Mouse (Mus musculus) intestine, embryonic 15.5 days (tissue): ENCODE measurements around the gene Pagr1b. TPM values are rescaled to one million over a fixed set of nuclear protein-coding genes. Genes with fewer than 3 reads are reported as not detected.

ENCODE experiments used
- ATAC-seq: fragments of 200-750 bp; cut with Nextera tagmentation; 2 replicates; pipeline ENCODE4 v1.8.0; 2017; ENCODE audit warnings: moderate TSS enrichment, moderate library complexity
- H3K27ac ChIP-seq: fragments of 300-500 bp; sonication (generic); 2 replicates; pipeline ENCODE4 v1.5.1; 2015; ENCODE audit warnings: mild to moderate bottlenecking, inconsistent platforms
- H3K27me3 ChIP-seq: fragments of 300-500 bp; sonication (generic); replicated peaks from 2 replicates; pipeline ENCODE4 v1.6.1; 2015; ENCODE audit warnings: inconsistent platforms
- H3K36me3 ChIP-seq: fragments of 300-500 bp; sonication (generic); 2 replicates; pipeline ENCODE4 v1.6.1; 2015; ENCODE audit warnings: inconsistent platforms
- H3K4me1 ChIP-seq: fragments of 300-500 bp; sonication (generic); replicated peaks from 2 replicates; pipeline ENCODE4 v1.6.1; 2015; ENCODE audit warnings: inconsistent platforms
- H3K4me2 ChIP-seq: fragments of 300-500 bp; sonication (generic); replicated peaks from 2 replicates; pipeline ENCODE4 v1.6.1; 2015; ENCODE audit warnings: mild to moderate bottlenecking, inconsistent platforms
- H3K4me3 ChIP-seq: fragments of 300-500 bp; sonication (generic); replicated peaks from 2 replicates; pipeline ENCODE4 v1.5.1; 2015; ENCODE audit warnings: inconsistent platforms
- H3K9ac ChIP-seq: fragments of 300-500 bp; sonication (generic); 2 replicates; pipeline ENCODE4 v1.6.1; 2015; ENCODE audit warnings: inconsistent platforms
- H3K9me3 ChIP-seq: fragments of 300-500 bp; sonication (generic); 2 replicates; pipeline ENCODE4 v1.6.1; 2016; ENCODE audit warnings: inconsistent platforms
- WGBS: fragments of 180-500 bp; shearing (Covaris S2); methylation state at CpG from one replicate; pipeline ENCODE4 v1.1.7; 2015; 5-methylcytosine and 5-hydroxymethylcytosine counted together
- polyA plus RNA-seq: library from polyadenylated mRNA; unstranded; fragments of >200 nt; fragmentation: Nextera tagmentation; extraction: Ambion mirVana; gene quantifications from 2 replicates; pipeline ENCODE4 v1.2.1, GENCODE M21; 2015

Pagr1b gene
- polyA plus RNA-seq, 1 experiment from 2014 or later = 1.5 TPM

DNA sequence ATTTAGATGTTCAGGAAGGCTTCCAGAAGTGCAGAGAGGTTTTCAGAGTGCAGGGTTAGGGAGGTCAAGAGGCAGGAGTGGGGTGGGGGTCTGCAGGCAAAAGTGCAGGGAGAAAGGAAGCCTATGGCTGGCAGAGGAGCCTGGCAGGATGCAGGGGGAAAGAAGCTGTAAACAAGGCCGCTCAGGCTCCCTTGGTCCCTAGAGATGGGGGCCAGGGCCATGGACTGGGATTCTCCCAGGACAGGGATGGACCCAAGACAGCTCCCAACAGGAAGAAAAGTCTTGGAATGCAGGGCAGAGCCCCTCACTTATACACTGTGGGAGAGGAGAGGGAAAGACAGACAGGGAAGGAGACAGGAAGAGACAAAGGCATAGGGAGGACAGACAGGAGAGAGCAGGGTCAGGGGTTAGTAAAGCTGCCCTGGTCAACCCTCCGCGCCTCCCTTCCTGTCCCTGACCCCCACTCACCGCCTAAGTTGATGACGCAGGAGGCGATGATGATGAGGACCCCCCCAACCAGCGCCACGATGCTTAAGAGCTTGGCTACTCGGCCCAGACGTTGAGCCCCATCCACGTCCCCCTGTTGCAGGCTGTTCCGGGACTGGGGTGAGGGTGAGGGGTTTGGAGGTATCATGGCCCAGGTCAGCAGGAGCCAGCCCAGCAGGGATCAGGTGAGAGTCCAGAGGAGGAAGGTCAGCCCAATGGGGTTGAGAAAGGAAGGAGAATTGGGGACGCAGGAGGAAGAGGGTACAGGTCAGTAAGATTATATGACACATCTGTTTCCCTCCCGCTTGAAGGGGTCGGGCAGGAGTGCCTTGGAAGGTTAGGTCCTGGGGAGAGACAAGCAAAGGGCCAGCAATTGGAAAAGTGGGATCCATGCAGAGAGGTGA is 2.4 kb upstream of the Pagr1b start:
- H3K9ac ChIP-seq = peak overlapping the region; percentile 58
- WGBS = 70% methylated on average over 15 of the region's 15 CpGs
- peak overlapping the region; percentile 98 for H3K27ac ChIP-seq
- H3K27me3 ChIP-seq = no peaks in the 10 kb centered on the region
- H3K36me3 ChIP-seq = peaks cover 17% of the 10 kb centered on the region
- H3K9me3 ChIP-seq = no peaks in the 10 kb centered on the region
- H3K4me2 ChIP-seq = peak overlapping the region; percentile 87
- no peak for ATAC-seq
- H3K4me3 ChIP-seq = no peak overlapping the region
- peaks cover 77% of the 10 kb centered on the region for H3K4me1 ChIP-seq

DNA sequence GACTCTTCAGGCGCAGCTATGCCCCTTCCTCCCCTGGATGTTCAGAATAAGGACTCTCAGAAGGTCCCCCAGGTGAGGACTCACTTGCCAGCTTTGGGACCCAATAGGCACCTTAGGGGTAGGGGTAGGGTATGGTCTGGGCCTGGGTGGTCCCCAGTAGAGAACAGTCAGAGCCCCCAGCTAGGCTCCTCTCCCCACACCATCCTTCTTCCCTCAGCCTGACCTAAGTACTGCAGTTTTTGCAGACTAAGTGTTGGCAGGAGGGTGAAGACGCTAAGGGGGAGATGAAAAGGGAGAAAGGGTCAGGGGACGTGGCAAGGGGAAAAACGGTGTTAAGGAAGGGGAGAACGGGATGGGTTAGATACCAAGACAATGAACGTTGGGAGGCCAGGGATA is 1.7 kb upstream of the Pagr1b start:
- 0 out of 2 replicates have a peak overlapping the region, but pooled peaks have one; percentile 1 for H3K4me3 ChIP-seq
- H3K27ac ChIP-seq = peak overlapping the region; percentile 98
- H3K36me3 ChIP-seq = peaks cover 11% of the 10 kb centered on the region; the same call in 1 of the 2 replicates
- no peak for ATAC-seq
- peaks cover 74% of the 10 kb centered on the region for H3K4me1 ChIP-seq
- no peaks in the 10 kb centered on the region for H3K9me3 ChIP-seq
- no peaks in the 10 kb centered on the region for H3K27me3 ChIP-seq
- WGBS = 41% methylated on average over 6 of the region's 6 CpGs
- H3K4me2 ChIP-seq = peak overlapping the region; percentile 87
- peak overlapping the region; percentile 23 for H3K9ac ChIP-seq

DNA sequence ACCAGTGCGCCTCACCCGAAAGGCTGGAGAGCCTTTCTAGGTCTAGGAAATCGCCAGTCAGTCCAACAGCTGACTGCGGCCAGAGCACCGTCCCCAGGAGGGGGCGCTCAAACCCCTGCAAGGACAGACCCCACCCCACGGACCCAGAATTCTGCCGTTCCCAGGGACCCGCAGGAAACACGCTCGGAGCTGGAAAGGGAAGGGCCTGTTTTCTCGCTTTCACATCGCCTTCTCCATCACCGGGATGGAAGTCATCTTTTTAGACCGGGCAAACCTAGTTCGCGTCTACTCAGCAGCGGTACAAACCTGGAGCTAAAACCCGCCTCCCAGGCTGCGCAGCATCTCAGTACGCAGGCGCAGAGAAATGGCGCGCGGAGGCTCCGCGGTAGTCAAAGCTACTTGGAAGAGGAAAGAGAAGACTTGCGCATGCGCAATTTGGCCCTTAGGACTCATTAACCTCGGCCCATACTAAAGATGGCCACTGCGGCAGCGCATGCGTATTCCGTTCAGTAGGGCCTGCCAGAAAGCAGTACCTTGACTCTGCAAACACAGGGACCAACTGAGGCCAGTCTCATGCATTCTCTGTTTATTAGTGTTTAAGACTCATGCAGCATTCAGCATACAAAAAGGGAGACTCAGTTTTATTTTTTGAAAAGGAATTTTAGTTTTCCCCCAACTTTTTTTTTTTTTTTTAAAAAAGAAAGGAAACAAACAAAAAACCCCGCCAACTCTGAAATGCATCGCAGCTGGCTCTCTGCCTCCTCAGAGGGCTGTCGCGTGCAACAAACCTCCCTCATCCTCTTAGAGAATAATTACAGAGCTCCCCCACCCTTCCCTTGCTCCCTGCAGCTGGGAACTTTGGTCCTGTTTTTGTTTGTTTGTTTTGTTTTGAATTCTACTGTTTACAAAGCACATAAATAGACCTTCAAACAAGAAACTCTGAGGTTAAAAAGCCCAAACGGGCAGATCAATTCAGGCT is 976 bp upstream of the Pagr1b start, which contains the start of gene Pagr1a:
Gene Pagr1a (minus strand): TSS at position 382 of the 979 bp plus-strand sequence.
- WGBS = 2% methylated on average over 39 of the region's 39 CpGs
- H3K4me2 ChIP-seq = peak within 1 kb of the TSS; percentile 87

DNA sequence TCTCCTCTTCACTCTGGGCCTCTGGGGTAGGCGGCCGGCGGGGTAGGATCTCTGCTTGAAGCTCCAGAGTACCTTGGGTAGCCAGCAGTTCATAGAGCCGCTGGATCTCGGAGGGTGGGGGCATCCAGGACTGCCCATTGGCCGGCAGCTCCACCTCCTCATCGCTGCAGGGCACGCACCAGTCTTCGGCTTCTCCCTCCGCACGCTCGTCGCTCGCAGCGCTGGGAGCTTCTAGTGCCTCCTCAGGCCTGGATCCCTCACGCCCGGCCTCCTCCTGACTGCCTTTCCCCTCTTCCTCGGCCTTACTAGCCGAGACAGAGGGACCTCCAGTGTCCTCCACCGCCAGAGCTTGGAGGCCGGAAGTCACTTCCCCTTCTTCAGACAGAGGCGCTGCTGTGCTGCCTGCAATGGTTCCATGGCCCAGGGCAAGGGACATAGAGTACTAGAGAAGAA is 228 bp upstream of the Pagr1b start:
- H3K9me3 ChIP-seq = no peaks in the 10 kb centered on the region
- no peaks in the 10 kb centered on the region for H3K27me3 ChIP-seq
- peak overlapping the region; percentile 98 for H3K27ac ChIP-seq
- peak; percentile 65 for ATAC-seq
- under 1% methylated on average over 22 of the region's 22 CpGs for WGBS
- H3K9ac ChIP-seq = peak overlapping the region; percentile 87
- H3K4me1 ChIP-seq = peaks cover 60% of the 10 kb centered on the region
- peak overlapping the region; percentile 87 for H3K4me2 ChIP-seq
- peaks cover 9% of the 10 kb centered on the region; the same call in 1 of the 2 replicates for H3K36me3 ChIP-seq
- peak overlapping the region; percentile 68 for H3K4me3 ChIP-seq

More for the DNA sequence above, 976 bp upstream of the Pagr1b start, which contains the start of gene Pagr1a:
- Histone ChIP-seq H3K4me1 (peaks cover 68% of the 10 kb centered on the region), H3K9ac (peak within 1 kb of the TSS; percentile 87), H3K36me3 (peaks cover 9% of the 10 kb centered on the region; the same call in 1 of the 2 replicates), H3K27me3 (no peaks in the 10 kb centered on the region), H3K4me3 (peak within 1 kb of the TSS; percentile 68), H3K9me3 (no peaks in the 10 kb centered on the region), H3K27ac (peak within 1 kb of the TSS; percentile 98)
- peak; percentile 83 for ATAC-seq

DNA sequence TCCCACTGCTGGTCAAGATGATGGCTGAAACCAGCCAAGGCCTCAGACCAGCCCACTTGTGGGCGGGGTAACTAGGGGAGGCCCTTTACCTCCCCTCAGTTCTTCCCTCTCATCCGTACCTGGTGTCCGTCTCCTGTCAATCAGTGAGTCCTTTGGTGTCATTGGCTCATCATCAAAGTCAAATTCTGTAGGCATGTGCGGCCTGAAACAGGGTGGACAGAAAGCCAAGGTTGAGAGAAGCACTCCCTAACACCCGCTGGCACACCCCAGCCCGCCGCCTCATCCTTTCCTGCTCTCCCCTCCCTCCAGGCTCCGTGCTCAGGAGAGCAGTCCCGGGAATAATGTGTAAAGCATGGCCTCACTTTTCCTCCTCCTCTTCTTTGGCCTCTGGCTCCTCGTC is 203 bp downstream of the Pagr1b start:
- peak; percentile 44 for ATAC-seq
- peak overlapping the region; percentile 98 for H3K27ac ChIP-seq
- peaks cover 9% of the 10 kb centered on the region; the same call in 1 of the 2 replicates for H3K36me3 ChIP-seq
- peak overlapping the region; percentile 87 for H3K9ac ChIP-seq
- no peaks in the 10 kb centered on the region for H3K27me3 ChIP-seq
- H3K4me3 ChIP-seq = peak overlapping the region; percentile 68
- no peaks in the 10 kb centered on the region for H3K9me3 ChIP-seq
- whole genome bisulfite sequencing = 0% methylated on average over 10 of the region's 10 CpGs
- peak overlapping the region; percentile 87 for H3K4me2 ChIP-seq
- H3K4me1 ChIP-seq = peaks cover 56% of the 10 kb centered on the region

DNA sequence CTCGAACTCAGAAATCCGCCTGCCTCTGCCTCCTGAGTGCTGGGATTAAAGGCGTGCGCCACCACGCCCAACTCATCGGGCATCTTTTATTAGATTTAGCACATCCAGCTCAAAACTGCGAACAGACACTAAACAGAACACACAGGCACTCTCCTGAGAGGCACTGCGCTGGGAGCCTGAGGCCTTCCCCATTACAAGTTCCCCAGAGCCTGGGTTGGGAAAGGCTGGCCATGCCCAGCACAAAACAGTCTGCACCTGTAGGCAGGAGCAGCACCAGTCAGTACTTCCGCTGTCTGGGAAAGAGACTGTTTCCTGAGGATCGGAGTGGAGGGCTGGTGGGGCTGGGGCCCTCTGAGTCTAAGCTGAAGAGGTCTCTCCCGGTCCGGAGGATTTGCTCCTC is 1.3 kb downstream of the Pagr1b start:
- no peak for ATAC-seq
- peaks cover 45% of the 10 kb centered on the region for H3K4me1 ChIP-seq
- 94% methylated on average over 12 of the region's 12 CpGs for WGBS

DNA sequence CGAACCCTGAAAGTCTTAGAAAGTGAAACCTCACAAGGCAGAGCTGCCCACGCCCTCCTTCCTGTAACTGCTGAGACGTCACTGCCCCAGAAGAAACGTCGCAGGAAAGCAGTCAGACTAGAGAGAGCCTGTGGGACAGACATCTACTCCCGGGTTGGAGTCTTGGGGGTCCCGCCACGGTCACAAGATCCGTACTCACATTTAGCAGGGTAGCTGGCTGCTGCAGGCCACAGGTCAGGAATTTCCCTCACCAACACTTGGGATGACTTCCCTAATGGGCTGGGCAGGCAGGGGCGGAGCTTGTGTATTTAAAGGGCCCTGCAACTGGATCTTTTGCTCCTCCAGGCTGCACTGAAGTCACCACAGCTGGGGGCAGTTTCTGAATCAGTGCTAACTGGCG is 2.0 kb downstream of the Pagr1b start, which contains the start of gene Mvp:
Gene Mvp (minus strand): TSS at position 302 of the 400 bp plus-strand sequence.
- 16% methylated on average over 11 of the region's 11 CpGs for WGBS
- peaks cover 42% of the 10 kb centered on the region for H3K4me1 ChIP-seq

More for the DNA sequence above, 1.3 kb downstream of the Pagr1b start:
- H3K9ac ChIP-seq = 0 out of 2 replicates have a peak overlapping the region, but pooled peaks have one; percentile 3
- peak overlapping the region; percentile 87 for H3K4me2 ChIP-seq
- no peak overlapping the region for H3K27ac ChIP-seq
- H3K4me3 ChIP-seq = no peak overlapping the region
- H3K27me3 ChIP-seq = no peaks in the 10 kb centered on the region
- peaks cover 9% of the 10 kb centered on the region; the same call in 1 of the 2 replicates for H3K36me3 ChIP-seq
- no peaks in the 10 kb centered on the region for H3K9me3 ChIP-seq

DNA sequence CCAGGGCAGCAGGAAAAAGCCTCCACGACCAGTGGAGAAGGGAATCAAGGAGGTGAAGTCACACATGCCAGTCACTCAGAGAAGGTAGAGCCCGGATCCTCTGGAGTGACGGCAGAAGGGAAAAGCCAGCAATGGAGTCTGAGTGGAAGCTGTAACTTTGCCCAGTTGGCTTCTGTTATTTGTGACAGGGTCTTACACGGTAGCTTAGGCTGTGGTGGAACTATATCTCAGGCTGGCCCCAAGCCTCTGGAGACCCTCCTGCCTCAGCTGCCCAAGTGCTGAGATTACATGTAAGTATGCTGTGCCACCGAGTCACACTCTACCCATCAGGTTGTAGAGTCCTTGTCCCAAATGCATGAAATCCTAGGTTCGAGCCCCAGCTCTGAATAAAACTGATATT is 2.9 kb downstream of the Pagr1b start:
- no peak overlapping the region for H3K4me3 ChIP-seq
- H3K4me2 ChIP-seq = peak overlapping the region; percentile 87
- H3K9me3 ChIP-seq = no peaks in the 10 kb centered on the region
- no peak overlapping the region for H3K27ac ChIP-seq
- H3K9ac ChIP-seq = no peak overlapping the region
- no peaks in the 10 kb centered on the region for H3K27me3 ChIP-seq
- 92% methylated on average over 6 of the region's 6 CpGs for WGBS
- peaks cover 9% of the 10 kb centered on the region; the same call in 1 of the 2 replicates for H3K36me3 ChIP-seq
- no peak for ATAC-seq
- H3K4me1 ChIP-seq = peaks cover 41% of the 10 kb centered on the region

More for the DNA sequence above, 2.0 kb downstream of the Pagr1b start, which contains the start of gene Mvp:
- Histone ChIP-seq H3K27ac (peak within 1 kb of the TSS; percentile 66; the same call in 1 of the 2 replicates), H3K9me3 (no peaks in the 10 kb centered on the region), H3K27me3 (no peaks in the 10 kb centered on the region), H3K4me2 (peak within 1 kb of the TSS; percentile 87), H3K36me3 (peaks cover 9% of the 10 kb centered on the region; the same call in 1 of the 2 replicates), H3K9ac (peak within 1 kb of the TSS; percentile 59), H3K4me3 (peak within 1 kb of the TSS; percentile 52)
- 0 out of 2 replicates have a peak, but pooled peaks have one; percentile 16 for ATAC-seq

DNA sequence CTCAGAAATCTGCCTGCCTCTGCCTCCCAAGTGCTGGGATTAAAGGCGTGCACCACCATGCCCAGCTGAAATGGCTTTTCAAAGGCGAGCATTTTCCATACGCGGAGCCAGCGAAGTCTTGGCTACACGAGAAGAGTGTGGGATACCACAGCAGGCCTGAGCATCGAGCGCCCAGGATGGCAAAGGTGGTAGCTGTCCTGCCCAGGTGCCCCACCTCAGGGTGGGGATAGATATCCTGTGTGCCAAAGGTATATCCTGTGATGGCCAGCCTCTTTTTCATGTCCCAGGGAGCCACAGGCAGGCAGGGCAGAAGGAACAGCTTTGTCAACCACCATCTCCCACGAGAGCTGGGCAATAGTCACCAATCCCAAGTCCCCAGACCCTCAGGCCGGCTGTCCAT is 3.4 kb downstream of the Pagr1b start:
- no peaks in the 10 kb centered on the region for H3K27me3 ChIP-seq
- H3K4me3 ChIP-seq = no peak overlapping the region
- peak overlapping the region; percentile 87 for H3K4me2 ChIP-seq
- peaks cover 38% of the 10 kb centered on the region for H3K4me1 ChIP-seq
- ATAC-seq = no peak
- peaks cover 9% of the 10 kb centered on the region; the same call in 1 of the 2 replicates for H3K36me3 ChIP-seq
- H3K9ac ChIP-seq = no peak overlapping the region
- H3K9me3 ChIP-seq = no peaks in the 10 kb centered on the region
- no peak overlapping the region for H3K27ac ChIP-seq
- WGBS = 93% methylated on average over 10 of the region's 10 CpGs

DNA sequence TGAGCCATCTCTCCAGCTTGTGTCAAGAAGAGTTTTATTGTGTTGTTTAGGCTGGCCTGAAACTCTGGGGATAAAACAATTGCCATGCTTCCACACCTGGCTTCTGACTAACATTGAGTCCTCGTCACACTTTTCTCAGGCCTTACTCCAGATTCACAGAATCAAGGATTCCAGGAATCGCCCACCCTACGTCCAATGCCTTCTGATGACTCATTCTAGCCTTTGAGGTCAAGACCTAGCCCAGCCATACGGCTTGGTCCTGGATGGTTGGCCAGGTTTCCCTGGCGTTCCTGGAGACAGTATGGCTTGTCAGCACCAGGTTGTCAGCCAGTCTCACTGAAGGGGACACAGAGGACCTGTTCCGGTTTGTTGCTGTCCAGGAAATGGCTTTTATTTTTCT is 3.9 kb downstream of the Pagr1b start:
- no peak overlapping the region for H3K4me2 ChIP-seq
- no peaks in the 10 kb centered on the region for H3K9me3 ChIP-seq
- peaks cover 9% of the 10 kb centered on the region; the same call in 1 of the 2 replicates for H3K36me3 ChIP-seq
- H3K4me1 ChIP-seq = peaks cover 39% of the 10 kb centered on the region
- no peak overlapping the region for H3K9ac ChIP-seq
- no peak overlapping the region for H3K27ac ChIP-seq
- H3K27me3 ChIP-seq = no peaks in the 10 kb centered on the region
- H3K4me3 ChIP-seq = no peak overlapping the region
- ATAC-seq = no peak
- 87% methylated on average over 6 of the region's 6 CpGs for WGBS

DNA sequence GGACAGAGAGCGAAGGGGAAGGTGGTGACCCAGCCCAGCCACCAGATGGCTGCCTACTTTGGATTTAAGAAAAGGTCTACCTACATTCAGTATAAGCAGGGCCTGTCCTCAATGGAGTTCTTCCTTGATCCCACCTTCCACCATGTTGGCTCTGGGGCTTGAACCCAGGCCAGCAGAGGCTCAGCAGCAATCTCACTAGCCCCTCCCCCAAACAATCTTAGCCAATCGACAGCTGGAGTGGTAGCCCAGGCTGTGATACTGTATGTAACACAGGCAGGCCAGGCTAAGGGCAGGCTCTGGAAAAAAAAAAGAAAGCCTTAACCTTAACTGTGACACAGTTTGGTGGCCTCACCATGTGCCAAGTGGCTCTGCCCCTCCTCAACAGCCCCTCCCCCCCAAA is 4.6 kb downstream of the Pagr1b start:
- no peak overlapping the region for H3K4me3 ChIP-seq
- peak overlapping the region; percentile 7; the same call in 1 of the 2 replicates for H3K27ac ChIP-seq
- H3K9ac ChIP-seq = no peak overlapping the region
- no peaks in the 10 kb centered on the region for H3K27me3 ChIP-seq
- no peak for ATAC-seq
- H3K36me3 ChIP-seq = peaks cover 9% of the 10 kb centered on the region; the same call in 1 of the 2 replicates
- H3K9me3 ChIP-seq = no peaks in the 10 kb centered on the region
- H3K4me1 ChIP-seq = peaks cover 39% of the 10 kb centered on the region
- 75% methylated on average over 2 of the region's 2 CpGs for WGBS
- no peak overlapping the region; the same call in 1 of the 2 replicates for H3K4me2 ChIP-seq
